Mouse (Mus musculus): ENCODE data around the gene Itgb3bp. TPM values are rescaled to one million over a fixed set of nuclear protein-coding genes. Genes with fewer than 3 reads are reported as not detected.

Gene Itgb3bp
- polyA plus RNA-seq, 2 experiments = 11.3 to 31.3 TPM

DNA sequence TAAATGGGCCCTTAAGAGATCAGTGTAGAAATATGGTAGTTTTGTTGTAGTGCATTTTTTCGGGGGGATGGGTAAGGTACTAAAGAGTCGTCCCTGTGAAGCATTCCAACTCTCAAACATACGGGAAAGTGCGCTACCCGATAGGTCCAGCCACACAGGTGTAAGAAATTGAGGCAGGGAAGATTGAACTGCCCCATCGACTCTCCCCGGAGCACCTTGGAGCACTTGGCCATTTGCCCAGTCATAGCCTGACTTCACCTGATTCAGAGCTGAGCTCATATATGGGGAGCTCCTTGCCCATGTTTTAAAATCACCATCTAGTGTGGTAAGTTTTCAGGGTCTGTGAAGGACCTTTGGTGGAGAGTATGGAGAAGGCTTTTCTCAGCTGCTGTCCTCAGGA is 5.2 kb upstream of the Itgb3bp start:
- Histone ChIP-seq H3K9ac (ENCODE audit: low read depth, low read length, severe bottlenecking) (no peak overlapping the region), H3K4me3 (replicated peaks; ENCODE audit: low read length) (no peak overlapping the region), H3K27ac (replicated peaks; ENCODE audit: low read depth, low read length) (no peak overlapping the region), H3K36me3 (ENCODE audit: control insufficient read depth, insufficient read depth, low read length) (no peaks in the 10 kb centered on the region), H3K4me2 (replicated peaks; ENCODE audit: low read depth, low read length, severe bottlenecking) (no peak overlapping the region), H3K27me3 (ENCODE audit: control insufficient read depth, insufficient read depth, low read length) (no peaks in the 10 kb centered on the region), H3K4me1 (ENCODE audit: control insufficient read depth, insufficient read depth, low read length) (peaks cover 14% of the 10 kb centered on the region), H3K9me3 (ENCODE audit: control insufficient read depth, low read length) (no peaks in the 10 kb centered on the region)
- TF ChIP-seq POLR2A (IDR thresholded peaks at IDR 0.05; ENCODE audit: borderline replicate concordance, extremely low read depth, insufficient read depth, insufficient read length) = no peak
- DNase-seq (ENCODE audit: low spot score) (no peak), ATAC-seq (ENCODE audit: low FRiP score, low read depth) (no peak)
- WGBS = 81% methylated on average over 7 of the region's 7 CpGs

- Histone ChIP-seq H3K36me3 (ENCODE audit: control insufficient read depth, insufficient read depth, low read length) (no peaks in the 10 kb centered on the region), H3K9ac (ENCODE audit: low read depth, low read length, severe bottlenecking) (no peak overlapping the region), H3K27me3 (ENCODE audit: control insufficient read depth, insufficient read depth, low read length) (no peaks in the 10 kb centered on the region), H3K9me3 (ENCODE audit: control insufficient read depth, low read length) (no peaks in the 10 kb centered on the region), H3K27ac (replicated peaks; ENCODE audit: low read depth, low read length) (no peak overlapping the region), H3K4me1 (ENCODE audit: control insufficient read depth, insufficient read depth, low read length) (peaks cover 14% of the 10 kb centered on the region), H3K4me2 (replicated peaks; ENCODE audit: low read depth, low read length, severe bottlenecking) (no peak overlapping the region), H3K4me3 (replicated peaks; ENCODE audit: low read length) (no peak overlapping the region)
- no peak for TF ChIP-seq POLR2A (IDR thresholded peaks at IDR 0.05; ENCODE audit: borderline replicate concordance, extremely low read depth, insufficient read depth, insufficient read length)
- no peak for ATAC-seq (ENCODE audit: low FRiP score, low read depth)
- DNase-seq (ENCODE audit: low spot score) = no peak
- WGBS = 86% methylated on average over 4 of the region's 4 CpGs
These were observed 2.2 kb upstream of the Itgb3bp start for GRCm38 (mm10) chr4:99931807-99932206.

- H3K4me2 ChIP-seq (replicated peaks; ENCODE audit: low read depth, low read length, severe bottlenecking) = peak overlapping the region; percentile 89; the same call in 1 of the 2 replicates
- no peak overlapping the region for H3K4me3 ChIP-seq (replicated peaks; ENCODE audit: low read length)
- no peak for TF ChIP-seq POLR2A (IDR thresholded peaks at IDR 0.05; ENCODE audit: borderline replicate concordance, extremely low read depth, insufficient read depth, insufficient read length)
- H3K9me3 ChIP-seq (ENCODE audit: control insufficient read depth, low read length) = no peaks in the 10 kb centered on the region
- no peak overlapping the region for H3K9ac ChIP-seq (ENCODE audit: low read depth, low read length, severe bottlenecking)
- peaks cover 14% of the 10 kb centered on the region for H3K4me1 ChIP-seq (ENCODE audit: control insufficient read depth, insufficient read depth, low read length)
- DNase-seq (ENCODE audit: low spot score) (no peak), ATAC-seq (ENCODE audit: low FRiP score, low read depth) (no peak)
- H3K27me3 ChIP-seq (ENCODE audit: control insufficient read depth, insufficient read depth, low read length) = no peaks in the 10 kb centered on the region
- no peak overlapping the region for H3K27ac ChIP-seq (replicated peaks; ENCODE audit: low read depth, low read length)
- H3K36me3 ChIP-seq (ENCODE audit: control insufficient read depth, insufficient read depth, low read length) = no peaks in the 10 kb centered on the region
- 75% methylated on average over 11 of the region's 11 CpGs for WGBS
These were observed 1.6 kb upstream of the Itgb3bp start for GRCm38 (mm10) chr4:99931240-99931580.

GRCm38 (mm10) chr4:99930518-99931239 is 1.1 kb upstream of the Itgb3bp start:
- H3K4me2 ChIP-seq (replicated peaks; ENCODE audit: low read depth, low read length, severe bottlenecking) = peak overlapping the region; percentile 89
- no peaks in the 10 kb centered on the region for H3K9me3 ChIP-seq (ENCODE audit: control insufficient read depth, low read length)
- peaks cover 14% of the 10 kb centered on the region for H3K4me1 ChIP-seq (ENCODE audit: control insufficient read depth, insufficient read depth, low read length)
- DNase-seq (ENCODE audit: low spot score) (no peak), ATAC-seq (ENCODE audit: low FRiP score, low read depth) (no peak)
- H3K9ac ChIP-seq (ENCODE audit: low read depth, low read length, severe bottlenecking) = no peak overlapping the region
- H3K27ac ChIP-seq (replicated peaks; ENCODE audit: low read depth, low read length) = no peak overlapping the region
- H3K27me3 ChIP-seq (ENCODE audit: control insufficient read depth, insufficient read depth, low read length) = no peaks in the 10 kb centered on the region
- no peaks in the 10 kb centered on the region for H3K36me3 ChIP-seq (ENCODE audit: control insufficient read depth, insufficient read depth, low read length)
- peak overlapping the region; percentile 67 for H3K4me3 ChIP-seq (replicated peaks; ENCODE audit: low read length)
- TF ChIP-seq POLR2A (IDR thresholded peaks at IDR 0.05; ENCODE audit: borderline replicate concordance, extremely low read depth, insufficient read depth, insufficient read length) = no peak
- WGBS = 35% methylated on average over 10 of the region's 10 CpGs

DNA sequence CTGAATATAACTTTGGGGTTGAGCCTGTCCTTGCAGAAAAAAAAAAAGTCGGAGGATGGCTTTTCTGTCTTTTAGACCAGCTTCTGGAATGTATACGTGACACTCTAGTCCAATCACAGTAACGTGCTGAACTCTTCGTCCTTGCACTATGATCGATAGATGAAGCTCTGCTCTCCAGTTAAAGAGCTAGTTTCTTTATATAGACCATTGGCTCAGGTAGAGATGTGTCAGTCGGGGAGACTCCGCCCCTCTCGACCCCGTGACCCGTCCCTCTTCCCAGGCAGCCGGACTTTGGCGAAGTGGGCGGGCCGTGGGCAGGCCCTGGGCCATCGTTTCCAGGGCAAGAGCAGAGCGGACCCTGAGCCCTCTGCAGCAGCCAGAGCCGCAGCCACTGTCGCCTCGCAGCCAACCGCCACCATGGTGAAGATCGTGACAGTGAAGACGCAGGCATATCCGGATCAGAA is 432 bp downstream of the Itgb3bp start, which contains the start of gene Pgm1:
TSS of gene Pgm1 (plus strand) at position 266 of the 464 bp plus-strand sequence.
- H3K9me3 ChIP-seq (ENCODE audit: control insufficient read depth, low read length) = no peaks in the 10 kb centered on the region
- H3K4me2 ChIP-seq (replicated peaks; ENCODE audit: low read depth, low read length, severe bottlenecking) = peak within 1 kb of the TSS; percentile 89
- peak within 1 kb of the TSS; percentile 67 for H3K4me3 ChIP-seq (replicated peaks; ENCODE audit: low read length)
- ATAC-seq (ENCODE audit: low FRiP score, low read depth) (peak; percentile 73), DNase-seq (ENCODE audit: low spot score) (peak; percentile 70)
- TF ChIP-seq POLR2A (IDR thresholded peaks at IDR 0.05; ENCODE audit: borderline replicate concordance, extremely low read depth, insufficient read depth, insufficient read length) = 0 out of 2 replicates have a peak, but pooled peaks have one; percentile 8
- H3K4me1 ChIP-seq (ENCODE audit: control insufficient read depth, insufficient read depth, low read length) = peaks cover 14% of the 10 kb centered on the region
- H3K36me3 ChIP-seq (ENCODE audit: control insufficient read depth, insufficient read depth, low read length) = no peaks in the 10 kb centered on the region
- no peaks in the 10 kb centered on the region for H3K27me3 ChIP-seq (ENCODE audit: control insufficient read depth, insufficient read depth, low read length)
- WGBS = 4% methylated on average over 23 of the region's 23 CpGs
- H3K27ac ChIP-seq (replicated peaks; ENCODE audit: low read depth, low read length) = peak within 1 kb of the TSS; percentile 76
- H3K9ac ChIP-seq (ENCODE audit: low read depth, low read length, severe bottlenecking) = peak within 1 kb of the TSS; percentile 64

Data from limb, embryonic 14.5 days (tissue).